Mouse (Mus musculus) forebrain, postnatal 0 days (tissue): Measurements from ENCODE around the gene Hydin. TPM values are rescaled to one million over a fixed set of nuclear protein-coding genes. Genes with fewer than 3 reads are reported as not detected.

Source experiments
- ATAC-seq: fragments of 200-750 bp; cut with Nextera tagmentation; 2 replicates; pipeline ENCODE4 v1.8.0; 2017; ENCODE audit warnings: mild to moderate bottlenecking, moderate library complexity
- DNase-seq: peaks from one replicate; pipeline ENCODE4 v3.0.0-alpha.2; 2015
- H3K27ac ChIP-seq: fragments of 300-500 bp; sonication (generic); 2 replicates; pipeline ENCODE4 v1.5.1; 2014; ENCODE audit warnings: low read depth, mild to moderate bottlenecking, antibody characterized with exemption, low read length, moderate library complexity, mixed read lengths
- H3K27me3 ChIP-seq: fragments of 300-500 bp; sonication (generic); 2 replicates; pipeline ENCODE4 v1.6.1; 2014; ENCODE audit warnings: mild to moderate bottlenecking, low read length, mixed read lengths; ENCODE audit not compliant: insufficient read depth
- H3K36me3 ChIP-seq: fragments of 300-500 bp; sonication (generic); 2 replicates; pipeline ENCODE4 v1.6.1; 2014; ENCODE audit warnings: mild to moderate bottlenecking, moderate library complexity; ENCODE audit not compliant: insufficient read depth
- H3K4me1 ChIP-seq: fragments of 300-500 bp; sonication (generic); 2 replicates; pipeline ENCODE4 v1.6.1; 2014; ENCODE audit warnings: antibody characterized with exemption; ENCODE audit not compliant: insufficient read depth
- H3K4me2 ChIP-seq: fragments of 300-500 bp; sonication (generic); 2 replicates; pipeline ENCODE4 v1.6.1; 2014; ENCODE audit warnings: low read depth, mild to moderate bottlenecking, moderate library complexity
- H3K4me3 ChIP-seq: fragments of 300-500 bp; sonication (generic); 2 replicates; pipeline ENCODE4 v1.5.1; 2014; ENCODE audit warnings: low read depth, low read length, mixed read lengths
- H3K9ac ChIP-seq: fragments of 300-500 bp; sonication (generic); 2 replicates; pipeline ENCODE4 v1.6.1; 2014; ENCODE audit warnings: mild to moderate bottlenecking
- H3K9me3 ChIP-seq: fragments of 300-500 bp; sonication (generic); 2 replicates; pipeline ENCODE4 v1.6.1; 2016; ENCODE audit warnings: low read length
- CTCF ChIP-seq: sonication (generic); IDR thresholded peaks from 2 replicates; pipeline ENCODE4 v1.5.1; 2016; ENCODE audit warnings: antibody characterized with exemption, control low read depth, low read depth
- WGBS: fragments of 180-500 bp; shearing (Covaris S2); extraction: QIAGEN DNeasy Blood & Tissue Kit; methylation state at CpG from one replicate; pipeline ENCODE4 v1.1.7; 2014; 5-methylcytosine and 5-hydroxymethylcytosine counted together
- polyA plus RNA-seq: library from polyadenylated mRNA; unstranded; fragments of >200 nt; fragmentation: Nextera tagmentation; extraction: Ambion mirVana; gene quantifications from 2 replicates; pipeline ENCODE4 v1.2.1, GENCODE M21; 2015
- total RNA-seq: library from RNA; depleted of rRNA; stranded (reverse); fragments of >200 nt; gene quantifications from 2 replicates; pipeline ENCODE4 v1.2.3, GENCODE M21; 2014

Hydin gene
- total and polyA plus RNA-seq, 2 experiments from 2014 or later, result 0.63 to 1.0 TPM

- Histone ChIP-seq H3K9ac (no peak overlapping the region; the same call in 1 of the 2 replicates), H3K27me3 (no peaks in the 10 kb centered on the region), H3K4me1 (0 out of 2 replicates have a peak, but pooled peaks cover 4% of the 10 kb centered on the region), H3K9me3 (no peaks in the 10 kb centered on the region), H3K36me3 (no peaks in the 10 kb centered on the region), H3K27ac (peak overlapping the region; percentile 76), H3K4me2 (no peak overlapping the region), H3K4me3 (no peak overlapping the region)
- ATAC-seq (peak; percentile 79), DNase-seq (peak; percentile 75)
- 49% methylated on average over 4 of the region's 4 CpGs for WGBS
- 0 out of 2 replicates have a peak, but pooled peaks have one; percentile 13 for TF ChIP-seq CTCF
Observed at GRCm38 (mm10) chr8:110626431-110626830, 359.7 kb downstream of the Hydin start.

DNA sequence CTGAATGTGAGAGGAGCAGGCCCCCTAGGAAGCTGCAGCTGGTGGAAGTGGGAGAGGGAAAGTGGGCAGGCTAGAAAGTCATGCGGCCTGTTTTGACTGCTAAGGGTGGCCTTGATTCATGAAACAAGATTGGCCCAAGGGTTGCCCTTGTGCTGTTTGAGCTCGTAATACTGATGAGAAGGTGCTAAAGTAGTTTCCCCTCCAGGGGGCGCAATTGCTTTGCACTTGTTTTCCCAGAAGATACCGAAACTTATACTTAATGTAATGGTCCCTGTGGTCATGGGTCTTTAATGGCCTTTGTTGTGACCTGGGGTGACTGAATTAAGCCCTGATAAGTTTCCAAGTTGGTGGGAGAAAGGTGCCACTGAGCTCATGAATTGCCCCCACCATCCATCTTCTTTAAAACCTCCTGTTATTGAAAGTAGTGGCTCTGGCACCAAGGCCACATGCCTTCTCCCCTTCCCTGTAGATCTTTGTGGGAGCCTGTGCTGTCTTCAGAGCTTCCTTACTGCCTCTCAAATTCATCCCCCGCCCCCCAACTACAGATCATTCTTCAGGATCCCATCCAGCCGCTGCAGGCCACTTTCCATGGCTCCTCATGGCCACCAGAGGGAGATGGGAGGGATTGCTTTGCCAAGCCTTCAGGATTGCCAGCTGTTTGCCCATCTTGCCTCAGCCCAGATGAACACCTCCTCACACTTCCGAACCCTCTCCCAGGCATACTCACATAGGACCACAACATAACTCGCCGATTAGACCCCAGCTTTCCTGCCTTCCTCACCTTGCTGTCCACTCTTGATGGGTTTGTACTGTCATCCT lies 362.7 kb downstream of the Hydin start:
- ATAC-seq (peak; percentile 28; the same call in 1 of the 2 replicates), DNase-seq (peak; percentile 57)
- Histone ChIP-seq H3K27ac (no peak overlapping the region), H3K4me2 (no peak overlapping the region), H3K27me3 (no peaks in the 10 kb centered on the region), H3K4me3 (no peak overlapping the region), H3K4me1 (0 out of 2 replicates have a peak, but pooled peaks cover 4% of the 10 kb centered on the region), H3K9ac (no peak overlapping the region), H3K9me3 (no peaks in the 10 kb centered on the region), H3K36me3 (peaks cover 24% of the 10 kb centered on the region)
- peak; percentile 69 for TF ChIP-seq CTCF
- WGBS, result 67% methylated on average over 9 of the region's 9 CpGs

- Histone ChIP-seq H3K27me3 (no peaks in the 10 kb centered on the region), H3K4me3 (no peak overlapping the region), H3K27ac (no peak overlapping the region), H3K9me3 (no peaks in the 10 kb centered on the region), H3K9ac (no peak overlapping the region), H3K4me1 (0 out of 2 replicates have a peak, but pooled peaks cover 4% of the 10 kb centered on the region), H3K36me3 (peaks cover 30% of the 10 kb centered on the region), H3K4me2 (no peak overlapping the region)
- TF ChIP-seq CTCF, result no peak
- WGBS, result 95% methylated on average over 3 of the region's 3 CpGs
- ATAC-seq (no peak), DNase-seq (no peak)
Observed at GRCm38 (mm10) chr8:110630079-110630478, 363.3 kb downstream of the Hydin start.

DNA sequence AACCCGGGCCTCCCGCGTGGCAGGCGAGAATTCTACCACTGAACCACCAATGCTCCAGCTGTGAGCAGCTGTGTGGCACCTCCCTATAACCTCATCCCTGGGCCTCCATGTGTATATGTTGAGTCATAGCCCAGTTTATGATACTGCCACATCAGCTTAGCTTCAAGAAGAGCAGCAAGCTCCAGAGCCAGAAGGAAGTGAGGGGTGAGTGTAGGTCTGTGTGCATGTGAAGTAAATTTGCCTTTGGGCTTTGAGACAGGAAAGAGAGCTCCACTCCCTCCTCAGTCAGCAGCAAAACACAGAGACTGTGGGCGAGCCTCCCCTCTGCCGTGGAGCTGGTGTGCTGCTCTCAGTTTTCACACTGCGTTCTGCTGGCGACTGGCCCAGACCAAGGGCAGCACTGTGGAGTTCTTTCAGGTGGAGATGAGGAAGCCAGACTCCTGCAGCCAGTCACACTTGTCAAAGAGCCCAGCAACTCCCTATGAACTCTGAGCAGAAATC lies 363.8 kb downstream of the Hydin start:
- no peak for DNase-seq
- no peak; the same call in 1 of the 2 replicates for ATAC-seq
- no peak overlapping the region; the same call in 1 of the 2 replicates for H3K27ac ChIP-seq

GRCm38 (mm10) chr8:110631201-110631600 lies 364.4 kb downstream of the Hydin start:
- TF ChIP-seq CTCF, result no peak
- peaks cover 41% of the 10 kb centered on the region for H3K36me3 ChIP-seq
- no peak overlapping the region for H3K4me3 ChIP-seq
- no peaks in the 10 kb centered on the region for H3K9me3 ChIP-seq
- ATAC-seq (no peak), DNase-seq (no peak)
- H3K4me1 ChIP-seq, result 0 out of 2 replicates have a peak, but pooled peaks cover 4% of the 10 kb centered on the region
- H3K27me3 ChIP-seq, result no peaks in the 10 kb centered on the region
- 94% methylated on average over 7 of the region's 7 CpGs for WGBS
- no peak overlapping the region for H3K9ac ChIP-seq
- no peak overlapping the region for H3K4me2 ChIP-seq
- H3K27ac ChIP-seq, result no peak overlapping the region

More for the DNA sequence above, 363.8 kb downstream of the Hydin start:
- no peak overlapping the region for H3K4me2 ChIP-seq
- no peaks in the 10 kb centered on the region for H3K9me3 ChIP-seq
- peaks cover 35% of the 10 kb centered on the region for H3K36me3 ChIP-seq
- no peak for TF ChIP-seq CTCF
- H3K4me1 ChIP-seq, result 0 out of 2 replicates have a peak, but pooled peaks cover 4% of the 10 kb centered on the region
- no peak overlapping the region for H3K4me3 ChIP-seq
- no peak overlapping the region for H3K9ac ChIP-seq
- no peaks in the 10 kb centered on the region for H3K27me3 ChIP-seq
- 74% methylated on average over 8 of the region's 8 CpGs for WGBS

- Histone ChIP-seq H3K4me1 (no peaks in the 10 kb centered on the region), H3K9me3 (no peaks in the 10 kb centered on the region), H3K27ac (no peak overlapping the region), H3K4me3 (no peak overlapping the region), H3K27me3 (no peaks in the 10 kb centered on the region), H3K4me2 (no peak overlapping the region), H3K9ac (no peak overlapping the region), H3K36me3 (peaks cover 62% of the 10 kb centered on the region)
- WGBS, result 94% methylated on average over 3 of the region's 3 CpGs
- no peak for TF ChIP-seq CTCF
- no peak for DNase-seq
- ATAC-seq, result no peak
Observed at GRCm38 (mm10) chr8:110633814-110634213, 367.0 kb downstream of the Hydin start.

- 95% methylated on average over 6 of the region's 6 CpGs for WGBS
- Histone ChIP-seq H3K9me3 (no peaks in the 10 kb centered on the region), H3K4me2 (no peak overlapping the region), H3K27ac (no peak overlapping the region), H3K4me3 (no peak overlapping the region), H3K4me1 (no peaks in the 10 kb centered on the region), H3K36me3 (peaks cover 66% of the 10 kb centered on the region), H3K27me3 (no peaks in the 10 kb centered on the region), H3K9ac (no peak overlapping the region)
- ATAC-seq, result no peak
- DNase-seq, result no peak
- TF ChIP-seq CTCF, result no peak
Observed at GRCm38 (mm10) chr8:110636182-110636581, 369.4 kb downstream of the Hydin start.
